Mouse (Mus musculus) cortical plate, adult 2 months (tissue): ENCODE data around the gene Dera.

ENCODE experiments used
- CTCF ChIP-seq: fragments of 200-500 bp; IDR thresholded peaks from 2 replicates; pipeline ENCODE4 v1.5.1; 2011; ENCODE audit warnings: mild to moderate bottlenecking, control low read depth, low read length; ENCODE audit not compliant: insufficient read depth; ENCODE audit errors: extremely low read depth
- POLR2A ChIP-seq: fragments of 200-500 bp; IDR thresholded peaks from 2 replicates; pipeline ENCODE4 v1.6.1; 2011; ENCODE audit warnings: mild to moderate bottlenecking, low read length, control low read depth; ENCODE audit not compliant: insufficient read depth; ENCODE audit errors: extremely low read depth

DNA sequence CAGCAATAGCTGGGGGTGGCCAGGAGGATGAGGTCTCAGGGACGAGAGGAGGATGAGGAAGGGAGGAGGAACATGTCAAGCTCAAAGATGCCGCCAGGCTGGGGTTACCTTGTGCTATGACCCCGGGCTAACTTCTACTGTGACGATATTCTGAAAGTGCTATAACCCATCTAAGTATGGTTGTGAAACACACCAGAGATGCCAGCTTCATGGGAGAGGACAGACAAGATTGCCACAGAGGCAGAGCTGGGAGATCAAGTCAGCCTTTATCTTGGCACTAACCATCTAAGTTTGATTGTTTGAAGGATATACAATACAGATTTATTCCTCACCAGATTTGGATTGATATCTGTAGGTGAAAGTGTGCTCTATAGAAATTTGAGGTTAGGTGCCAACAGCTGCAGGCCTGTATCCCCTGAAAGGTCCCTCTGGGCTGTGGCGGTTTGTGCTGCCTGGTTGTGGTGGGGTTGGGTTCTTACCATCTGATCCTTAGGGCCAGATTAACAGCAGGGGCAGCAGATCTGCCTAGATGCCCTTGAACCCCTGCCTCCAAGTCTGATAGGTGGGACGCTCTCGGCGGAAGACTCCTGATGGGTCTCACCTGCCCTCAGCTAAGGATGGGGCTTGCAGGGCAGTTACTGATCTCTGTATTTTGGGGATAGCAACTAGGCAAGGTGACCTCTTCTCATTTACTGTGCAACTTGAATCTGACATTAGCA is 18.7 kb downstream of the Dera start:
- TF ChIP-seq CTCF (no peak), POLR2A (no peak)
